Mouse (Mus musculus) layer of hippocampus, postnatal 14 days (tissue): ENCODE measurements around the gene Gls. TPM values are rescaled to one million over a fixed set of nuclear protein-coding genes. Genes with fewer than 3 reads are reported as not detected.

Source experiments
- DNase-seq, 2 experiments: peaks; one replicate each; pipeline ENCODE4 v3.0.0; 2021 to 2022; ENCODE audit warnings: low spot score in 2 of 2, mixed read lengths in 1 of 2
- total RNA-seq, 2 experiments: library from RNA; stranded (reverse); gene quantifications; 2 replicates each; pipeline ENCODE4 v1.2.3; 2021

Gls gene
- total RNA-seq, 2 experiments from 2014 or later, result 353 to 381 TPM

DNA sequence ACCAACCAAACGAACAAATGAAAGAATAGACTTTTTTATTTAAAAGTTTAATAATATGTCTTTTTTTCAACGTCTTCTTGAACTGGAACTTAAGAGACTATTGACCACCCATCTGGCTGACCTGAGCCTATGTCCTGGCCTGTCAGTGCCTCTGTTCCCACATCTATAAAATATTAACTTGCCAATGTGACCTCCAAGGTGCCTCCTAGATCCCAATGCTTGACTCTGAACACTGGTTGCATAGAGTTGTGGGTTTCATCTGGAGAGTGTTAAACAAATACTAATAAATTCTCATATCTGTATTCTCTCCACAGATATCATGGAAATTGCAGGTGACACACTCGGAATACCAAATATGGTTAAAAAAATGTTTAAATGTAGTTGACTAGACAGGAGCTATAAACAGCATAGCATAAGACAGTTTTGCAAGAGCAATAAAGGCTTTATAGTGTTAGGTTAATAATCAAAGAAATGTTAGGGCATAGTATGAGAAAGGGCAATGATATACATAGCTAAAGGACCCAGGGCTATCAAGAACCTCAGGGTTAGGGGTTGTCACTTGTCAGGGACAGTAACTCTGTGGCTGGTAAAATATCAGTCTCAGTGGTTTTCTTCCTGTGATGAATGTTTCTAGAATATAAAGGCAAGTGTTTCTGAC, 16.0 kb upstream of the Gls start:
- no peak for DNase-seq

DNA sequence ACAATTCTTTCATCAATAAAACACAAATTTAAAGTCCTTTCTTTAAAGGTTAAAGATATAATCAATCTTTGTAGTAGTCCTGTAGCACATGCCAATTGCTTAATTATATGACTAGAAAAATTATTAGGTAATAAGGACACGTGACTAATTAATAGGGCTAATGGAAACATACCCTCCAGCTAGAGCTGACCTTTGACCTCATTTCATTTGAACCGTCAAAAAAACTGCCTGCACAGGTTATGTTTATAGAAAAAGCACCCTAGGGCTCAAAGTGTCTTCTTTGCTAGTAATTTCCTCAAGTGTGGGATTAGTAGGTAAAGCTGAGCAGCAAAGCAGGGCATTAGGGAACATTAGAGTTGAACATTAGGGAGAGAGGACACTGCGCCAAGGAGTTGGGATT, 9.2 kb upstream of the Gls start:
- DNase-seq, result no peak

DNA sequence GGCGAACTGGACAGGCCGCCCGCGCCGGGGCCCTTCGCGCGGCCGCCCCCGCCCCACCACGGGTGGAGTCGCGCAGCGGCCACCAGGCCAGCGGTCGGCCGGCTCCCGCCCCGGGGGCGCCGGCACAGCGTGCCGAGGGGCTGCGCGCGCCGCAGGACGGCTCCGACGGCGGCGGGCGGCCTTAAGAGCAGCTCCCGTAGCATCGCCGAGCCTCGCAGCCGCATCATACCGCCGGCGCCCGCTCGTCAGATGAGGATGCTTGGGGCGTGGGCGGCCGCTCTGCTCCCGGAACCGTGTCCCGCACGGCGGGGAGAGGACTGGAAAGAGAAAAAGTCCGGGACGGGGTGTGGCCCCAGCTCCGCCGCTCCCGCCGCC, 279 bp downstream of the Gls start:
- DNase-seq, result no peak

DNA sequence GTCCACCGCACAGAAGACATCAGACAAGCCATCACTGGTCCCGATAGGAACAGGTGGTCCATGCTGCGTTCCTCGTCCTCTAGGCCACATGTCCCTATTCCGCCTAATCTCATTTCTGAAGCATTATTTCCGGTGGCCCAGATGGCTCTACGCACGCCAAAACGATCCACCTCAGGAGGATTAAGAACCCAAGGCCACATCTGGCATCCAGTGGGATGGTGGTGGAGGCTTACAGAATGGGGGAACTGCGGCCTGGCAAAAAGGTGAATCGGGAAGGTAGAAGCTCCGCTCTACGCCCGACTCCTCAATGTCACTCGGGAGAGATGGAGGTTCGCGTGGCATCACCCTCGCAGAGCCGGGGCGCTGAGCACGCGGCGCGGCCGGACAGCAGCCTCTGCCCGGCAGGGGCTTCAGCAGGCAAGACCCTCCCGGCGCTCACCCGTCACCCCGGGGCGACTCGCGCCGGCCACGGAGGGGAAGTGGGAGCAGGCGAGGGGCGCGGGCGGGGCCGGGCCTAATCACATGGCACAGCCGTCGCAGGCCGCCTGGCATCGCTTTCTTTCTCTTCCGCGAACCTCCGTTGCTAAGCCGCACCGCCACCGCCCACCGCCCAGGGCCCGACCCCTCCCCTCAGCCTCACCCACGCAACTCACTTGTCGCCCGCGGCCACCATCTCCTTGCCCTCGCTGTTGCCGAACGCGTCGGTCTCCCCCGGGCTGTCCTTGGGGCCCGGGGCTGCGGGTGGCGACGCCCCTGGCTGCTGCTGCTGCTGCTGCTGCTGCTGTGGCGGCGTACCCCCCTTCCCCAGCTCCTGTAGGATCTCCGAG, 880 bp downstream of the Gls start:
- peak; percentile 63 to 69 for DNase-seq

DNA sequence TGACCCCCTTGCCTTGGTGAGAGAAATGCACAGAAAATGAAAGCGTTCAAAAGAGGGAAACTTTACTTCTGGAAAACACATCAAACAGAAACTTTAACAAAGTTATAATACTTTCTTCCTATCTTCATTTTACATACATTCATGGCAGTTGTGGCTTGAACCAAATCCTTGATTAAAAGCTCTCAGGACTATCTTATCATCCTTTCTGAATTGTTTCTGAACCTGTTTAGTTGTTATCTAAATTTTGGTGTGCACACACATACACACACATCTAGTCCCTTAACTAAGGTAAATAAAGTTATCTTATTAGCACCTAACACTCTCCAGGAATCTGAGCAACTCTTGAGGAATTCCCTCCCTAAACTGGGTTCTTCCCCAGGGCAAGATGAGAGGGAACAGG, 2.6 kb downstream of the Gls start:
- no peak for DNase-seq

DNA sequence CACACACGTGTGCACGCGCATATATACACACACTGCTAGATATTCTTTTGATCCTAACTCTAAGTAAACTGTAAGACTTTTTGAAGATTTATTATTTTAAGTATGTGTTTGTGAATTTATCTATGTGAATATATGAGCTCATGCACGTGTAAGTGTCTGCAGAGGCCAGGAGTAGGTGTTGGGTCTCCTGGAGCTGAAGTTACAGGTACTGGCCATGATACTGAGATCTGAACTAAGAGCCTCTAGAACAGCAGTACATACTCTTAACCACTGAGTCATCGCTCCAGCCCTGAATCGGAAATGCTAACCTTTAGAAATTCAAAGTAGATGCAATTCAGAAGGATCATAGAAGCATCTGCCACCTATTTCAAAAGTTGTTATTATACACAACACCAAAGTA, 4.9 kb downstream of the Gls start:
- no peak for DNase-seq

DNA sequence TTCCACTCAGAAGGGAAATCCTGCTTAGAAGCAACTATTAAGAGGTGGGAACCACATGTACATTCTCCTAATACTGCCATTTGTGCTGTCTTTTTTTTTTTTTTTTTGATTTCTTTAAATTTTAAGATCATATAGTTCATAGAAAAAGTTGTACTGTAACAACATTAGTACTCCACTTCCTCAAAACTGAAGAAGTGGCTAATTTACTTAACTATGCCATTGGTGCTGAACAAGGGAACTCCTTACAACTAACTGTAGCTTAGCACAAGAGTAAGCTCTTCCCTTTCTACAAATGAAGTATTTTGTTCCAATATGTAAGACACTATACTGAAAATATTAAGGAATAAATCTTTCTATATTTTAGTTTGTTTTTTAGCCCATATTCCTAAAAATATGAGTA, 6.6 kb downstream of the Gls start:
- DNase-seq, result no peak

DNA sequence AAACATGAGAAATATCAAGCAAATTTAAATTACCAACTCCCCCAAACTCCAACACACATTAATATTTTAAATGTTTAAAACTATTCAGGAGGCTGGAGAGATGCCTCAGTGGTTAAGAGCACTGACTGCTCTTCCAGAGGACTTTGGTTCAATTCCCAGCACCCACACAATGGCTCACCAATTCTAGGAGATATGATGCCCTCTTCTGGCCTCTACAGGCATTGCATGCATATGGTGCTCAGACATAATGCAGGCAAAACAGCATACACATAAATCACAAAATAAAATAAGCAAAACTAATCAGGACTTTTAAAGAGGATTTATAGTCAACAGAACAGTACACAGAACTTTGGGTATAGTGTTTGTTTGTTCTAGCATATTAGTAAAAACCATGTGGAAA, 16.3 kb downstream of the Gls start:
- no peak for DNase-seq

DNA sequence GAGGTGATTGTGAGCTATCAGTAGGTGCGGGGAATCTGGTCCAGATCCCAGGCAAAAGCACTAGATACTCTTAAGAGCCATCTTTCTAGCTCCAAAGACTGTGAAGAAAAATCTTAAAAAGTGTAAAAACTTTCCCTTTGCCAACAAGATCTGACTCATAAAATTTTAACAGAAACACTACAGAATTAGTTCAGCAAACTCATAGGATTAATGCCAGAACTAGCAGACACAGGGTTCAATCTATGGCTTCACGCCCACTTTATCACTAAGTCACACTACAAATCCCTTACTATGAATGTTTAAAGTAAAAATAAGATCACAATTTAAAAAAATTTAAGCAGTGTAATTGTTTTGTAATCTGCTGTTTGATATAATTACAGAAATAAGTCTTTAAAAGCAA, 50.0 kb downstream of the Gls start:
- no peak for DNase-seq

DNA sequence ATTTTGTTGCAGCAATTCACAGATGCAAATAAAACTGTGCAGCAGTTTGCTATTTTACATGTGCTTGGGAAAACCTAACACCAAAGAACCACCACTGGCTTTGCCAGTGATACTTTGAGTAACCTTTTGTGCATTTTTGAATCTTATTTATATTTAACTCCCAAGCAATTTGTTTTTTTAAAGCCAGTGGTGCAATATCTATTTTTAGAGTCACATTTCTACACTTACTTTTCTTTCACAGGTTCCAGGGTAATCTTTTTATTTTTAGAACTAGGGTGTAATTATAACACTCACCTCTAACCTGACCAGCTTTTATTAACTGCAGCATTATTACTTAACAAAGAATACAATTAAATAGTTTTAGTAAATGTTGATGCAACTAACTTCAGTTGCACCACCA, 51.0 kb downstream of the Gls start:
- no peak for DNase-seq

DNA sequence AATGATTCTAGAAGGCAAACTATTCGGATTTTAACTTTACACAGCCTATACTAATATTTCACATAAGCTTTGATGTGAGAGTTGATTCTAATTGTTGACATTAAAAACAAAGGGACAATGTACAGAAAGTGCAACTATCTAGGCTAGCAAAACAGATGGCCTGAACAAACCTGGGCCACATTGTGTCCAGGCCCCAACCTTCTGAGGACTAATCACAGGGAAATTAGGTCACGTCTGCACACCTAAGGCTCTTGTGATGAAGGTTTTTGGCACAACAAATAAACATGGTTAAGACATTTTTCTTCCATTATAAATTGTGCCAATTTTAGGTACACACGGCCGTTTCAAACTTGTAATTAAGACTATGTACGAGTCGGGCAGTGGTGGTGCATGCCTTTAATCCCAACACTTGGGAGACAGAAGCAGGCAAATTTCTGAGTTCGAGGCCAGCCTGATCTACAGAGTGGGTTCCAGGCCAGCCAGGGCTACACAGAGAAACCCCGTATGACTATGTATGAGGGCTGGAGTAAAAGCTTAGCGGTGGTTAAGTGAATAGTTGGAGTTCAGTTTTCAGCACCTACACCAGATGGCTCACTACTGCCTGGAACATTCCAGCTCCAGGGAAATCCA, 53.0 kb downstream of the Gls start:
- DNase-seq, result no peak

DNA sequence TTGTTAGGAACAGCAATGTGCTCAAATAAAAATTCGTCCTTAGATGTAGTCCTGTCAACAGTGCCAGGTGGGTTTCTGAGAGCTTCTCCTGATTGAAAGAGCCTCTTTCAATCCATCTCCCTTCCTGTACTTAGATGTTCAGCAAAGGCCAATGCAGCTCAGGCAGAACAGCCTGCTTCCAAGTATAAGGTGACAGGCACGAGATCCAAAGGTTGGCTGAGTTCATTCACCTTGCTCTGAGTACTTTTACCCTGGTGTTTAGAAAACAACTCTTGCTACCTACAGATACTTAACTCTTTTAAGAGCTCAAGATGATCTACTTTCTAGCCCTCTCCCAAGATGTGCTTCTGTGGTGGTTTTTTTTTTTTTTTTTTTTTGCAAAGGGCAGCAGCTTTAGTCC, 56.0 kb downstream of the Gls start:
- no peak for DNase-seq

DNA sequence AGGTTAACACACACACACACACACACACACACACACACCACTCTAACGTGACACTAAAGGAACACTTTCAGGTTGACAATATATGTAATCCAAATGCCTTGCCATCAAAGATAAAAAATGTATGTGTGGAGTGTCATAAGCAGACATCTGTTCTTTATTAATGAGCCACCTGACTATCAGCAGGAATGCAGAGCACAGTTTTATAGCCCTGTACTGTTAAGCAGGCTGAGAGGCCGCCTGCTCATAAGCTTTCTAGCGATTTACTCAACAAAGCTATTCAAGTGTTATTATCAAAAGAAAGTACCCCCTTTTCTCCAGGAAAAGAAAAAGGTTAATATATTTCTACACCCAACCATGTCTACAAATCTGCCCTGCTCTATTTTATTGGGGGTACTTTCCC, 57.0 kb downstream of the Gls start:
- no peak for DNase-seq

DNA sequence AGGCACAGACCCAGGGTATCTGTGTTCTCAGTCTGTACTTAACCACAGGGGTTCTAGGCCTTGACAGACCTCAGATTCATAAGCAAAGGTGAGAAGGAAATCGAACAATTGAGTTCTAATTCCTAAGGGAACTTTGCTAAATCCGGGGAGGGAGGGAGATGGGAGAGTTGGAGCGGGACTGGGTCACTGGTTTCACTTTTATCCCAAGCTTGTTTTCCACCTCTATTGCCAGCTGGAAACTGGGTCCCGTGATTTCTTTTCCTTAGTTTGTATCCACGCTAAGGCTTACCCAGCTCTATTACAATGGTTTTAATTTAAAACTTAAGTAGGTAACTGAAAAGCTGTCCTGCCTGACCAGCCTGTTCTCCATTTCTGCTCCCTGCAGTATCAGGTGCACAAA, 57.7 kb downstream of the Gls start:
- DNase-seq, result no peak

DNA sequence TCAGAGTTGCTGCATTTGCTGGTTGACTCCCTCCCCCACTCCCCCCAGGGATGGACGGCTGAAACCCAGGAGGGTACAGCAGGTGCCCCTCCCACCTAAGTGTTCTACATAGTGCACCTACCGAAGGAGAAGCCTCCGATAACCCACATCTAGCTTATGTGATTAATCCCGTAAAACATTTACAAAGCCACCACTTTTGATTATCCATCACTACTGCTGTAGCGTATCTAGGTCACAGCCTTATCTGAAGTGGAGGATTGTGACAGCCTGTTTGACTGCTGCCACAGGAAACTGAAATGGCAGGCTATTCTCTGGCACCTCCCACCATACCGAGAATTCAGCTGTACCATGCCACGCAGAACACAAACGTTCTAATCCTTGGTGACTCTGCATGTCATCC, 61.8 kb downstream of the Gls start:
- no peak for DNase-seq

DNA sequence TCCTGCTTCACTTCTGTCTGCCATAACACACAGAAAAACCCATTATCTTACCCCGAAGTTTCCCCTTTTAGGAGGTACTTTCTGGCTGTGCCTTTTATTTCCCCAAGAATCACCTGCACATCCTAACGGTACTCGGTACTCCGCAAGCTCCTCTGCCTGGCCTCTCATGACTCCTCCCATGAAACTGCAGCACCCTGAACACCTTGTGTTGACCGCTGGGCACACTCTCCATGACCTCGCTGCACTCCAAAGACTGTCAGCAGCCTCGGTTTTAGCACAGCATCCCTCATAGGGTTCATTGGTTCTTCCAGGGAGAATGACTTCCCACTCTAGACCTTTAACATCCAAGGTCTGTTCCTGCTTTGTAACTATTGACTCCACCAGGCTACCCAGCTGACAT, 62.3 kb downstream of the Gls start:
- DNase-seq, result no peak

DNA sequence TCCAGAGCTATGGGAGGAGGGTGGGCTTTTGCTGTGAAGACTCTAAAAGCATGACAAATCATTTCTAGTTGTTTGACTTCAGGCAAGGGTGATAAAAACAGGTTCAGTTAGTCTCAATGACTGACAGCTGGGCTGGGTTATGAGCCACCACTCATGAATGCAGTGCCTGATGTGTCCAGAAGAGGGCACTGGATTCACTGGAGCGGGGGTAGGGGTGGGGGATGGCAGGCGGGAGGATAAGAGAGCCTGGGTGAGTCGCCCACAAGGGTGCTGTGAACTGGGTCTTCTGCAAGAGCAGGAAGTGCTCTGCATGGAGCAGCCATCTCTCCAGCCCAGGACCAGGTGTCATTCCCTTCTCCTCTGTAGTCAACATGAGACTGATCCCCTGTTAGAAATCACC, 63.0 kb downstream of the Gls start:
- no peak for DNase-seq

DNA sequence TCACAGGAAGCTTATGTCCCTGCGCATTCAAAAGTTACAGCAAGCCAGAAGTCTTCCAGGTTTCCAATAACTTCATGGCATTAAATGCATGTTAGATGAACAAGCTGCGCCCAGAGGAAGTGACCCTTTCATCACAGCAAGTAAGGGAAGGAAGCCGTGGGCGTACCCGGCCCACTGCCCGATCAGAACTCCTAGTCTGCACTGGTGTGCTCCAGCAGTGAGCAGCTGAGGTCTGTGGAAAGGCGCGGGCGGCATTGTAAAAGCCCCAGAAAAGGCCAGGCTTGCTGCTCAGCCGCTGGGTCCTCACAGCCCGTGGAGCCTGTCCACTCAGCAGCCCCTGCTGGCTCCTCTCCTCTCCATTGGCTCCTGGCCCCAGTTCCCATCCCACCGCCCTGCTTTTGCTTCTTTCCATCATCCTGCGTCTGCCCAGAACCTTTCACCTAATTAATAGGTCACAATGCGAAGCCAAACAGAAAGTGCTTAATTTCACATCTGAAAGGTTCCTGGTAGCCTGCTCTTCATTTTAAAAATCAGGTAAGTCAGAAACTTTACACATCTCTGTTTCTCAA, 66.3 kb downstream of the Gls start:
- DNase-seq, result no peak

DNA sequence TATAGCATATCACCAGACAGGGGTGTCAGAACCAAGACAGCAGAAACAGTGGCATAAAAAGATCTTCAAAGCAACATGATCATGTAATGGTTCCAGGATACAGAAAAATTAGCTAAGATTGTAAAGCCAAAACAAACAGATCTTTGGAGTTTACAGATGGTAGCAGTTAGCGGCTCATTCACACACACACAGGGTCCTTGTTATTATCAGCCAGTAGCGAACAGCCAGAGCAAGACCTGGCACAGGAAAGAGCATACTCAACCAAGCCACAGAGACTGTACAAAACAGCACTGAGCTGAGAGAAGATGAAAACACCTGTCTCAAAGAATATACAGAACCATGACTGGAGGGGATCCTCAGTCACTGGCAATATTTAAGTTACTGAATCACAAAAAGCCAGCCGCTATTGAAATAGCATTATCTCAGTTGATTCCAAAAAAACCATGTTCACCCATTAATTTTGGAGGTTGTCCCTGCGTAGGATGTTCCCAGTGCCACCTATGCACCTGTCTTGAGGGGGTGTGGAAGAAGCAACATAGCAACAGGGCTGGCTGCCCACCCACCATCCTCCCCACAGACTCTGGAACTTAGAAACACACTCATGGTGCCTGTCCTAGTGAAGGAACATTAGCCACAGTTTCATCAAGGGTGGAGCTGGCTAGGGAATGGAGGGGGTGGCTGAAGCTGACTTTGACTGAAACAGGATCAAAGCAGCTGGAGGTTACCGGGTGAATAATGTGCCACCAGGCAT, 69.2 kb downstream of the Gls start:
- peak in 1 of 2 experiments; percentile 39 for DNase-seq

DNA sequence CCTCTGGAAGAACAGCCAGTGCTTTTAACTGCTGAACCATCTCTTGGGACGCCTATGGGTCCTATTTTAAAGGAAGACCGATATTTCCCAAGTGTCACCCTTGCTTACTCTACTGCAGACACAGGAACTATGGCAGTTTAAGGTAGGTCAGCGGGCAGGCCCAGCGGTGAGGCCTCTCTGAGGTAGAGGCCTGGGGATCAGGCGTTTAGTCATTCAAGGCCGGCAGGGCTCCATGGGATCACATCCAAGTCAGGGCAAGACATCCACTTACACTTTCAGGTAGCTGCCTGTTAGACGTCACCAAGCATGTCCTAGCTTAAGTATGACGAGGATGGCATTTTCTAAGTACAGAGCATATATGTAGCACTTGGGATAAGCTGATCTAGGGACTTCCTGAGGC, 71.9 kb downstream of the Gls start:
- no peak for DNase-seq
